Mouse (Mus musculus): Measurements from ENCODE around the gene Fam102b.

GRCm38 (mm10) chr3:109051056-109051945 lies 23.9 kb upstream of the Fam102b start:
- TF ChIP-seq CTCF (IDR thresholded peaks at IDR 0.05; ENCODE audit: low read depth, low read length) (no peak), POLR2A (IDR thresholded peaks at IDR 0.05; ENCODE audit: borderline replicate concordance, low read depth, low read length) (no peak)

Measured in bone marrow macrophage, adult 2 months (primary cell).